Mouse (Mus musculus): Measurements from ENCODE around the gene Tmem30b. TPM values are rescaled to one million over a fixed set of nuclear protein-coding genes. Genes with fewer than 3 reads are reported as not detected.

Tmem30b gene
- polyA plus RNA-seq, 1 experiment: 15.5 TPM

- Histone ChIP-seq H3K4me3 (replicated peaks; ENCODE audit: extremely low read depth, low read depth, low read length) (no peak overlapping the region), H3K4me1 (ENCODE audit: control insufficient read depth, insufficient read depth, low read length) (no peaks in the 10 kb centered on the region)
- 56% methylated on average over 5 of the region's 5 CpGs for WGBS
- TF ChIP-seq POLR2A (IDR thresholded peaks at IDR 0.05; ENCODE audit: borderline replicate concordance, extremely low read depth, low read depth, low read length) (no peak), CTCF (IDR thresholded peaks at IDR 0.05; ENCODE audit: insufficient read depth, low read length) (no peak)
- DNase-seq: no peak
These were observed 45.4 kb downstream of the Tmem30b start for GRCm38 (mm10) chr12:73500689-73501326.

GRCm38 (mm10) chr12:73495172-73495571, 51.0 kb downstream of the Tmem30b start:
- no peak for DNase-seq
- WGBS: 66% methylated on average over 10 of the region's 10 CpGs
- H3K4me3 ChIP-seq (replicated peaks; ENCODE audit: extremely low read depth, low read depth, low read length): no peak overlapping the region
- TF ChIP-seq POLR2A (IDR thresholded peaks at IDR 0.05; ENCODE audit: borderline replicate concordance, extremely low read depth, low read depth, low read length) (no peak), CTCF (IDR thresholded peaks at IDR 0.05; ENCODE audit: insufficient read depth, low read length) (no peak)
- H3K4me1 ChIP-seq (ENCODE audit: control insufficient read depth, insufficient read depth, low read length): no peaks in the 10 kb centered on the region

GRCm38 (mm10) chr12:73493929-73494530, 52.2 kb downstream of the Tmem30b start:
- no peak for DNase-seq
- Histone ChIP-seq H3K4me1 (ENCODE audit: control insufficient read depth, insufficient read depth, low read length) (no peaks in the 10 kb centered on the region), H3K4me3 (replicated peaks; ENCODE audit: extremely low read depth, low read depth, low read length) (no peak overlapping the region)
- 82% methylated on average over 16 of the region's 16 CpGs for WGBS
- no peak for TF ChIP-seq POLR2A (IDR thresholded peaks at IDR 0.05; ENCODE audit: borderline replicate concordance, extremely low read depth, low read depth, low read length)
- TF ChIP-seq CTCF (IDR thresholded peaks at IDR 0.05; ENCODE audit: insufficient read depth, low read length): no peak

Other genes starting within 250 kb of the Tmem30b start
- 39.2 and 41.8 TPM in 2 replicates for gene Prkch, start 38.4 kb upstream of the Tmem30b start, polyA plus RNA-seq (2012; rRNA removed)